Mouse (Mus musculus): ENCODE results near the gene Gtdc1.

Gtdc1 gene

DNA sequence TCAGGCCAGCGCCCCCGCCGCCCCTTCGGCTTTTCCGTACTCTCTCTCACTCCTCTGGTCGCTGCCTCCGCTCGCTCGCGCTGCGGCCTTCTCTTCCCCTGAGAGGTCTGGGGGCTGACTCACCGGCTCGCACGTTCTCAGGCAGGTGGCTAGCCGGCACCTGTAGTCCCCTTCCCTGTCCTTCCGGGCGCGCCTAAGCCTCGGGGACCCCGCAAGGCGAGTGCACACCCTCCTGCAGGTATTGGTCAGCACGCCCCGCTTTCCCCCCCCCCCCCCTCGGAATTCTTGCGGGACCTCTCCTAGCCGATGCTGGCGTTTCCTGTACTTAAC is at the start of gene Gtdc1:
TSS of gene Gtdc1 (minus strand) at position 176 of the 330 bp plus-strand sequence.
- DNase-seq (ENCODE audit: low read depth, low spot score), result no peak

- no peak for DNase-seq (ENCODE audit: low read depth, low spot score)
Observed at GRCm38 (mm10) chr2:44977051-44977450, 49.6 kb upstream of the Gtdc1 start.

DNA sequence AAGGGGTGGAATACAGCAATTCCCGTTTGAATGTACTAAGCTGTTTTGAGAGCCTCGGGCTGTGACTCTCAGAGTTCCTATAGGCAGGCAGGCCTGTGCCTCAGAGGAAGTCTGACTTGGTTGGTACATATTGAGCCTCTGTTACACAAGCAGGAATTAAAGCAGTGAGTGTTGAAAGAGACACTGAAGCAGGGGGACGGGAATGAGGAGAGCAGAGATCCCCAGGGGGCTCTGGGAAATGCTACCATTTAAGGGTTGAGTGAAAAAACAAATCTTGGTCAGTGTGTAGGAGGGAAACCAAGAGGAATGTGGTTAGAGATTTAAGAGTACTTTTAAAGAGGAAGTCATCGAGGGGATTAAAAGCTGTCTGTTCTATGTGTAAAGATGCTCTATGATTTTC is 49.0 kb upstream of the Gtdc1 start:
- DNase-seq (ENCODE audit: low read depth, low spot score), result no peak

DNA sequence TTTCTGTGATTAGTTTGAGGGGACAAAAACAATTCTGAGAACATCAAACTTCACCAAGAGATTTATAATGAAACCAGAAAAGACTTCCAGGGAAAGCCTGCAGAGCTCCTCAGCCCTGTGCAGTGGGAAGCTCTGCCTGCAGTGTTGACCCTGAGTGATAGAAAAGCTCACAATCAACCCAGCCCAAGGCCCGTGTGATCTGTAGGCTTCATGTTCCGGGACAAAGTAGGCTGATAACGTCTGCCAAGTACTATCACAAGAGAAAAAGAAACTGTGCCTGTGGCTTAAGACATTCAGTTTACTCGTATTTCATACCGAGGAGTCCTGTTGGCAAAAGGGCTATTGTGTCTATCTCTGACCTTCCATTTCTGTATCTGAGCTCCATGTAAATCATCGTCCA is 46.4 kb upstream of the Gtdc1 start:
- no peak for DNase-seq (ENCODE audit: low read depth, low spot score)

DNA sequence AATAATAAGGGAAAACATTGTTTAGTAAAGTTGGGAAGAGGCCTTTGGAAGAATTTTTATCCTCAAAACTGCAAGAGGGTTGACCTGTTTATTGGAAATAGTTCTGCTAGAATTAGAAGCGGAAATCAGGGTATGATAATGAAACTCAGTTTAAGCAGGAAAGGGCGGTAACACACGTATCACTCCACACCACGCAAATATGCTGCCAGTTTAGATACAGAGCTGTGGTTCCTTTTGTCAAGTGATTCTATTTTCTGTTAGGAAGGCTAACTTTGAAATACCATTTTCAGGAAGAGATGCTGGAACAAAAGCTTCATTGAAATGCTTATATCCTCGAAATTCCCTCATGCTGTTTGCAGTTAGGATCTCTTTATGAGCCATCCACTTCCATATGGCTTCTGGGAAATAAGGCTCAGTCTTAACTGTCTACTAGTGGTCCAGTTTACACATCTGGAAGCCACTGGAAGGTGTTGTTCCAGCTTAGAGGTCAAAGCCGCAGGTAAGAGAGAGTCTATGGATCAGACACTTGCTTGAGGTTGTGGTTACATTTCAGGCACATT is 42.7 kb upstream of the Gtdc1 start:
- no peak for DNase-seq (ENCODE audit: low read depth, low spot score)

DNA sequence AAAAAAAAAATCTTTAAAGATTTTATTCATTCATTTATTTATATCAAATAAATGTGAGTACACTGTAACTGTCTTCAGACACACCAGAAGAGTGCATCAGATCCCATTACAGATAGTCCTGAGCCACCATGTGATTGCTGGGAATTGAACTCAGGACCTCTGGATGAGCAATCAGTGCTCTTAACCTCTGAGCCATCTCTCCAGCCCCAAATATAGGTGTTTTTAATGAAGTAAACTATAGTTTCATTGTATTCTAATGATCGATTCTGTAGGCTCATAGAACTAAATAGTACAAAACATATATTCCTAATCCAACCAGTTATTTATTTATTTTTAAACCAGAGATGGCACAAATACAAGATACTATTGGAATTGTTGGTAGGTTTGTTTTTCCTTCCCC is 42.2 kb upstream of the Gtdc1 start:
- DNase-seq (ENCODE audit: low read depth, low spot score), result no peak

GRCm38 (mm10) chr2:44969226-44969625 is 41.8 kb upstream of the Gtdc1 start:
- DNase-seq (ENCODE audit: low read depth, low spot score), result no peak

DNA sequence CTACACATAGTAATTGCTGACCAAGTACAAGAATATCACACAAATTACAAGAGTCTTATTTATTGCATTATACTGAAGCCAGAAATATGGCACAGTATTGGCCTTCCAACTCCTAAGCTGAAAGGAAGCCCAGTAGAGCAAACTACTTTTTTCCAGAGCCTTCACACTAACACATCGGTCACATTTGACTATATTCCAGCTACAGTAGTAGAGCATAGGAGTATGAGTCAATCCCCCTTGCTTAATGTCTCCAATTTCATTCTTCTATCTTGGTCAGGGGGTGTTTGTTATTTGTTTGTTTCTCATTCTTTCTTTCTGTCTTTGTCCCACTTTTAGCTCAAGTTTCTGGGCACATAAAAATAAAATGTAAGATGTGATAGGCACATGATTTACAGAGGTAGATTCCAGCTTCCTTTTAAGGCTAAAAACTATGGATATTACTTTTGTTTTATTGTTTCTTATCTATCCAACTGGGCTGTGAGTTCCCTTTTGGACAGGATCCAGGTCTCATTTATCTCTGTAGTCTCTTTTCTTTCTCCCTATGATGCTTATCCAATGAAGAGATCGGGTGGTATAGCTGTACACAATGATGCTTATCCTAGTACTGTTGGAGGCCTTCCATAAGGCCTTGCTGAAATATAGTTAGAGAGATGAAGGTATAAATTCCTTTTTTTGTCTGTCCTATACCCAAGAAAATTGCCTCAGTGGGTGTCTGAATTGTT is 38.5 kb upstream of the Gtdc1 start:
- no peak for DNase-seq (ENCODE audit: low read depth, low spot score)

- DNase-seq (ENCODE audit: low read depth, low spot score), result no peak
Observed at GRCm38 (mm10) chr2:44962620-44963019, 35.2 kb upstream of the Gtdc1 start.

GRCm38 (mm10) chr2:44961192-44961591 is 33.7 kb upstream of the Gtdc1 start:
- no peak for DNase-seq (ENCODE audit: low read depth, low spot score)

- no peak for DNase-seq (ENCODE audit: low read depth, low spot score)
Observed at GRCm38 (mm10) chr2:44960561-44960960, 33.1 kb upstream of the Gtdc1 start.

GRCm38 (mm10) chr2:44957329-44957797 is 29.9 kb upstream of the Gtdc1 start:
- DNase-seq (ENCODE audit: low read depth, low spot score), result no peak

DNA sequence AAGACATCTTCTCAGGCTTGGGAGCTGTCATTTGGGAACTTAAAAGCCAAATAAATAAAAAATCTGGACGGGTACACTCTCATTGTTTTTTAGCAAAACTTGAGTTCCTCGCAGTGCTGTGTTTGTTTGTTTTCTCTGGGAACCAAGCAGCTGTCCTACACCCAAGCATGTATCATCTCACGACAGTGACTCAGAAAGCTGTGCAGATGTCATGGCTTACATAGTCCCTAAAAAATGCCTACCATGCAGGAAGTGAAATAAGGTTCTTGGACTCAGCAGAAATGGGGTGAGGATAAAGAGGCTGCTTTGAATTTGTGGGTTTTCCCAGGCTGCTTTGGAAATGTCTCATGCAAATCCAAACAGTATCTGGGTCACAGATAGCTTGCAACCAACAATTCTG is 28.8 kb upstream of the Gtdc1 start:
- DNase-seq (ENCODE audit: low read depth, low spot score), result no peak

DNA sequence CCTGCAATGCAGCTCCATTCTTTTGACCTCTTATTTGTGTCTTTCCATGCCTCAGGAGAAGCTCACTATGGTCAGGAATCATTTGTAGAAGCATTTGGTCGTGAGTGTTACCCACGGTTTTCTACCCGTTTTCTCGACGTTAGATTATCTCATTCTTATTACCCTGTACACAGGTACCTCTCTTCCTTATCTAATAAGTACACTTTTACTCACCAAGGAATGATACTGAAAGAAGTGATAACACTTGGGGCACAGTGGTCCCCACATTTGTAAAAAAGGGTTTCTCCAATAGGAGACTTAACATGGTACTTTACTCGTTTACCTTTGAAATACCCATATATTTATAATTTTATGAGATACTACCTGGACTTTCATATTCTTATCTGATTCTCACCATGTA is 28.0 kb upstream of the Gtdc1 start:
- DNase-seq (ENCODE audit: low read depth, low spot score), result no peak

- DNase-seq (ENCODE audit: low read depth, low spot score), result no peak
Observed at GRCm38 (mm10) chr2:44954180-44954579, 26.7 kb upstream of the Gtdc1 start.

DNA sequence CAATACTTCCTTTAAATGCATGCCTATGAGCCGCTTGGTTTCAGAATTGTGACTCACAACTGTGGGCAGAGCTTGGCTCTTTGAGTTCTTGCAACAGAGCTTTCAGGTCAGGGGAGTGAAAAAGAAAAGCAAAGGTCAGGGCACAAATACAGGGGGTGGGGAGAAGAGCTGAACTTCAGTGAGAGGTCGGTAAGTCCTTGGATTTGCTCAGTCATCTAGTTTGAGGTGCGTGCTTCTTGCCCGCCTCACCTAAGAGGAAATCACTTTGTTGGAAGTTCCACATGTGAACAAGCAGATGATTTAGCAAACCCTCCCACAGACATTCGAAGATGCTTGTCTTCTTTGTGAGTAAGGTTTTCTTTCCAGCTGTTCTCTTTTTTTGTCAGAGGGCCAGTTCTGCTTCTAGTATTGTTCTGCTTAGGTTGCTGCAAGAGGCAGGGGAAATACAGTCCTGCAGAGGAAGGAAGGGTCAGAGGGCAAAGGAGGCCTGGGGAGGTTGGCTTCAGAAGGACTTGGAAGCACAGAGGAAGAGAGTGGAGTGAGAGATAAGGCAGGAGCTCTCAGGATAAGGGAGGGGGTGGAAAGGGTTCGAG is 25.5 kb upstream of the Gtdc1 start:
- DNase-seq (ENCODE audit: low read depth, low spot score), result no peak

GRCm38 (mm10) chr2:44951651-44952213 is 24.3 kb upstream of the Gtdc1 start:
- no peak for DNase-seq (ENCODE audit: low read depth, low spot score)

- DNase-seq (ENCODE audit: low read depth, low spot score), result no peak
Observed at GRCm38 (mm10) chr2:44944689-44945088, 17.2 kb upstream of the Gtdc1 start.

DNA sequence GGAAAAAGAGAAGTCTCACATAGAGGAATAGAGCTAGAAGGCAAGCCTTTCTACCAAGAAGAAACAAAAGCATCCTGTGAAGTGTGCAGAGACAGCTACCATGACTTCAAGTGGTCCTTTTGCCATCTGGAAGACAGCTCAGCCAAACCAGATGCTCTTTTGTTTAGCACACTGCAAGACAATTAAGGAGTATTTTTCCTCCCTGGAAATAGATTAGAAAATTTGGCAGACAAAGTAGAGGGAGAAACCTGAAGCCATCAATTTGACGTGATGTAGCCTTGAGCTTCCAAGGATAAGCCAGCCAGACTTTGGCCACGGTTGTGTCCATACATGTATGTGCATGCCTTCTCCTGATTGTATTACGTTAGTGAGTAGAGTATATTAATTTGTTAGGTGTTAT is 3.5 kb upstream of the Gtdc1 start:
- DNase-seq (ENCODE audit: low read depth, low spot score), result no peak

GRCm38 (mm10) chr2:44928631-44929030 is 1.2 kb upstream of the Gtdc1 start:
- no peak for DNase-seq (ENCODE audit: low read depth, low spot score)

DNA sequence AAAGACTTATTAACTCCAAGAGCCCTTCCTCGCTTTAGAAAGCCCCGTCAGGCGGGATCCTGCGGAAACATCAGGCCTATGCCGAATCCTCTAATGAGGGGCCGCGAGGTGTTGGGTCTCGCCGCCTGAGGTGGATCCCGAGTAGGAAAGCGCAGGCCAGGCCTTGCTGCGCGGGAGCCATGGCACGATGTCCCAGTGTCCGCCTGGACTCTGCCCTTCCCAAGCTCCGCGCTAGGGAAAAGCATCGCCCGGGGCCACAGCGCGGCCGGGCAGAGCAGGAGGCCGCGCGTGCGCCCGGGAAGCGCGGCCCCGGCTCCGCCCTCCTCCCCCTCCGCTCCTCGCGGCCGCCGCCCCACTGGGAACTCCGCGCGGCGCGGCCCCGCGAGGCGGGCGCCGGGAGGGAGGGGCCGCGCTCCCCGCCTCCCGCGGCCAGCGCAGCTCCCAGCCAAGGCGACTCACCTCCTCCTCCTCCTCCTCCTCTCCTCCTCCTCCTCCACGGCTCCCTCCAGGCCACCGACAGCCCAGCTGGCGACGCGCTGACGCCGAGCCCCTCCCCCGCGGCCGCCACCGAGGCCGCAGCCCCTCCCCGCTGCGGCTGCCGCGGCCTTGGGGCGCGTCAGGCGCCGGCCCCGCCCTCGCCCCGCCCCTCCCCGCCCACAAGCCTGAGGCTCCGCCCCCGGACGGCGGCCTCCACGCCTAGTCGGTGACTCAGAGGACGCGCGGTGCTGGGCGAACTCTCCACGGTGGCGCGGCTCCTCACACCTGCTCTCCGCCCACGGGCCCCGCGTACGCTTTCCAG is 575 bp downstream of the Gtdc1 start:
- peak; percentile 86 for DNase-seq (ENCODE audit: low read depth, low spot score)

- peak; percentile 2 for DNase-seq (ENCODE audit: low read depth, low spot score)
Observed at GRCm38 (mm10) chr2:44926167-44926682, 1.2 kb downstream of the Gtdc1 start.

Measured in retina, postnatal 7 days (tissue).